Mouse (Mus musculus): ENCODE measurements around the gene Cops8.

Cops8 gene

DNA sequence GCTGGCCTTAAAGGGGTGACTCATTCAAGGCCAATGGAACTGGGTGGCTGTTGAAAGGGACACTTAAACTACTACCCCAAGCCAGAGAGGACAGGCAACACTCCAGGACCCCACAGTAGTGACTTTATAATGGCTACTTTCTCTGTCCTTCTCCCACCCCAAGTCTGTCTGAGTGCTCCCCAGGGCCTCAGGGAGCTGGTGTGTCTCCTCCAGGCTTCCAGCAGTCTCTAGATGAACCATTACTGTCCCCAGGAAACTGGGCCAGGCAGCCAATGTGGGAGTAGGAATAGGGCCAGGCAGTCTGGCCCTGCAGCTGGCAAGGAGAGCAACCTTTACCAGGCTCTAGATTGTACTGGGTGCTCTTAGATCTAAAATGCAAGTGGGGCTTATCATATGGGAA, 49.0 kb downstream of the Cops8 start:
- no peak for DNase-seq (ENCODE audit: low read depth, low spot score)

DNA sequence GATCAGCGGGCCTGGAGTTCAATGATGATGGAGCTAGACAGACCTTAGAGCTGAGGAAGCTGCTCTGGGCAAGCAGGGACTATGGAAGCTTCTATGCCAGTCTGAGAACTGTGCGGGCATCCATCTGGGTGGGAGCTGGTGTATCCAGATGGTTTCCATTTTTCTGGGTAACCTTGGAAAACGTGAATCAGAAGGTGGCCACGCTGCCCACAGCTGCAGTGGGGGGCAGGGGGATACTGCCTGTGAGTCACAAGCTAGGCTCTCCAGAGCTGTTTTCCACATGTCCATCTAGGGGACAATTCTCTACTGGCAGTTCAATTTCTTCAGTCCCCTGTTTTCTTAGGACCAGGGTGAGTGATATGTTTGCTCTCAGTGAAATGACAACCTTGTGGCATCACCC, 49.8 kb downstream of the Cops8 start:
- no peak for DNase-seq (ENCODE audit: low read depth, low spot score)

DNA sequence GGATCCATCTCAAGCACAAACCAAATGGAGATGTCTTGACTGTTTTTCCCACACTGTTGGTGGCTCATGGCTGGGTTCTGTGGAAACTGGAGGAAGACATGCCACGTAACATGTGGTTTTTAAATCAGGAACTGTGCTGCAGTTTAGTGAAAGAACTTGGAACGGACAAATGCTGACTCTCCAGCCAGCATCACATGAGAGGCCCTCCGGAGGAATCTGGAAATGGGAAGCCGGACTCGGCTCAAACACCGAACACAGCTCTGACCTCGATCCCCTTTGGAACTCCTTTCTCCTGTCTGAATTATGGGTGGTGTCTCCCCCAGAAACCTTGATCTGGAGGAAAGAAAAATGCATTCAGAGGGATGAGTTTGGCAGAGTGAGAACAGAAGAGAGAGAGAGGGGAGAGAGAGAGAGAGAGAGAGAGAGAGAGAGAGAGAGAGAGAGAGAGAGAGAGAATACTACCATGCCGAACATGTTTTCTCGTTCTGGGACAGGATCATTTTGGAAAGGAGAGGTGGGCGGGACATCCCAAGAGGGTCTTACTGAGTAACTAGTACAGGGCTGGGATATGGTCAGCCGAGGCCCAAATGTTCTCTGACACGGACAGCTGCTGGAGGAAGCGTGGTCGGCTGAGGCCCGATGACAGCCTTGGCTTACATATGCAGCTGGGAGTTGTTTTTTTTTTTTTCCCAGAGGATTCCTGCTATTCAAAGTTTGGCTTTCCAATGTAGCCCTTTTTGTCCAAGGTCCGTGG, 53.9 kb downstream of the Cops8 start:
- DNase-seq (ENCODE audit: low read depth, low spot score): no peak

DNA sequence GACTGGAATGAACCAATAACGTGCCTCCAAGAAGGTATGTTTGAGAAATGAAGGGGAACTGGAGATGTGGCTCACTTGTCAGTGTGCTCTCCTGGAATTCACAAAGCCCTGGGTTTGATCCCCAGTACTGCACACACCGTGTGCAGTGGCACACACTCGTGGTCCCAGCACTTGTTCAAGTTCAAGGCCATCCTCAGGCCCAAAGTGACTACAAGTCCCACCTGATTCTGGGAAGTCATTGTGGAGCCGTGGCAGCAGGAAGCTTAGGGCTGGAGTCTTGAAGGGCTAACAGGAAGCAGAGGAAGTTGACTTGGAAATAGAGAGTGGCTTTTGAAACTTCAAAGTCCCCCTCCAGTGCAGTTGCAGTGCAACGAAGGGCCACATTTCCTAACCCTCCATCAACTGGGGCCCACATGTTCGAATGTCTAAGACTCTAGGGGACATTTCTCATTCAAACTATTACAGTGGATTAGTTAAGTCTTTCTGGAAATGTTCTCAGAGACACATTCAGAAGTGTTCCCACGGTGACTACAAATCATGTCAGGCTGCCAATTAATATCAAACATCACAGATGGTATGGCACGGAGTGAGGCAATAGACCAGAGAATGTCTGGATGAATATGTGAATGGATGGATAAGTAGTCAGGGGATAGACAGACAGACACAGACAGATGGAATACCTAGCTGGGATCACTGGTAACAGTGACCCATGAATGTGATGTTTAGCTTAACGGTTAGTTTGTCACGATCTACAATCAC, 54.7 kb downstream of the Cops8 start:
- no peak for DNase-seq (ENCODE audit: low read depth, low spot score)

DNA sequence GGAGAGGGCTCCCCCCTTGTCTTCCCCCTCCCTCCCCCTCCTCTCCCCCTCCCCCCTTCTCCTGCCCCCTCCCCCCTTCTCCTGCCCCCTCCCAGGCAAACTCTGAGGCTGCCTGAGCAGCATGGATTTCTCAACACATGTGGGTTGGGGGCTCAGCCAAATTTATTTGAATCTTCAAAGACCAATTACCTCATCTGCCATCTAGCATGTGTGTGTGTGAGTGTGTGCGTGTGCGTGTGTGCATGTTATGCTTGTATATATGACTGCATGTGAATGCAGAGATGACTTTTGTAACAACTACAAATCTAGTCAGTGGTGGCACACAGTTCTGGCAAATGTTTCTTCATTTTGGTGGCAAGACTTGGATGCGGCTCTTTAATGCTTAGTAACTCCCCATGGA, 55.8 kb downstream of the Cops8 start:
- DNase-seq (ENCODE audit: low read depth, low spot score): no peak

DNA sequence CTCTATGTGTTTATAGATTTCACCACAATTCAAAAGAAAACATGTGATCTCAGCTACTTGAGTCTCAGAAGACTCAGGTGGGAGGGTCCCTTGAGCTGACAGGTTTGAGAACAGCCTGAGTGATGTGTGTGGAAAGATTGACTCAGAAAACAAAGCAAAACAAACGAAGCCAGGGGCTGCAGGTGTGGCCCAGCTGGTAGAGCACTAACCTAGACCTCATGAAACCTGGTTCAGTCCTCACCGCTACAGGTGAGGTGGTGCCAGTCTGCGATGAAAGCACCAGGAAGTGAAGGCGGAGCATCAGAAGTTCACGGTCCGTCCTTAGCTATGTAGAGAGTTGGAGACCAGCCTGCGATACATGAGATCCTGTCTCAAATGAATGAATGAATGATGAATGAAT, 57.4 kb downstream of the Cops8 start:
- DNase-seq (ENCODE audit: low read depth, low spot score): no peak

DNA sequence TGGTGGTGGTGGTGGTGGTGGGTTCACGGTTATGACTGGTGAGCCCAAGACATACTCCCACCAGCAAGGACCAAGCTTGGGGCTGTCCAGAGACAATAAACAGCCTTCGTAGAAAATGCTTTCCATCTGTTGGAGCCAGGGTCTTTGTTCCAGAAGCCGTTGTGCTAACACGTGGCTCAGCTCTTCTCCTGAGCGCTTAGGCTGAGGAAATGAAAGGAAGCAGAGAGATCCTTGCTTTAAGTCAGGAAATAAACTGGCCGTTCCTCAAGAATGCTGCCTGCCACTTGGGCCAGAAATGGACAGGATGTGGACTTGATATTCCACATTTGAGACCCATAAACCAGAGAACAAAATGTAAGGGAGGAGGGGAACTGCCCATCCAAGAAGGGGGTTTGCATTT, 59.7 kb downstream of the Cops8 start:
- no peak for DNase-seq (ENCODE audit: low read depth, low spot score)
